In the genomic region with DNA sequence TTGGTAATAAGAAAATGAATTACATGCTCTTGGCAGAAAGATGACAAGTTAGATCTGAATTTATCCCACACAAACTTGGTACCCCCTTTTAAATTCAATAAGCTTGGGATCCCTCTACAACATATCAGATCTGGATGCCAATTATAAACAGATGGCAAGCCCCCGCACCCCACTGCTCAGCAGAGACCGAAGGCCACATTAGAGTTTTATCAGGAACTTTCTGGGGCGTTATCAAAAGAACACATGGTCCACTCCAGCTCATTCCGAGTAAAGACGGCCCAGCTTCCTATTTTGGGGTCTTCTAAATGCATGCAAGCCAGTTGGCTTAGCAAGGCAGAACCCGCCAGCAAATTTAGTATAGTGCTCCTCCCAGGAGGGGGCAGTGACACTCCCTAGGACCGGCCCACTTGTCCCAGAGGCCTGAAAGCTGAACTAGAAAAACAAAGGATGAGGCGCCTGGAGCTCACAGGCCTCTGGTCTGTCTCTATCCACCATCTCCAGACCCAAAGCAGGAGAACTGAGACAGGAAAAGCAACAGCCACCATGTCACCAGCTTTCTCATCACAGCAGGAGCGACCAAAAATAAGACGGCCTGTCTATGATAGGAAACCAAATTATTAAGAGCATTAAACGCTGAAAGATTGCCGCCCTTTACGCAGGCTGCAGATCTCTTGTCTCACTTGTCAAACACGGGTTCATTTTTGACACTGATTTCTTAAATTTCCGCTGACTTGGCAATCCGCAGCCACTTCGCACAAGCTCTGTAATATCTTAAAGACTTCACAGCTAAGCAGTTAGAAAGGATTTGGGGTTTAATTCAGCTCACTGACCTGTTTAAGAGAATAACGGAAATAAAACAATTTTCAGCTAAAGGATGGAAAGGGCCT, we compare ENCODE assay signal across 9 mouse cellular contexts.
DNase-seq lines count a peak whose midpoint lies in the region.
"Had no signal": no experiment of that assay in that cellular context is flagged by ENCODE, and none has a peak within 500 bp of the region (broad histone marks: within the 10 kb centered on the region; RNA-seq: fewer than 3 reads in every experiment).

No protein-coding gene starts in this region.

- DNase-seq in heart, postnatal 4 days: peak; percentile 25
- DNase-seq in heart, adult 9 months (ENCODE audit: low spot score in 2 of 2): no peak
- peak; percentile 27 for DNase-seq in right cerebral cortex, postnatal 4 days
- DNase-seq in right cerebral cortex, postnatal 25 days: no peak
- peak; percentile 26 to 39 for DNase-seq in layer of hippocampus, adult 8-10 months (ENCODE audit: low spot score in 2 of 2)
- DNase-seq in gastrocnemius, postnatal 36 days: no peak
- no peak for DNase-seq in urinary bladder, postnatal 10 days (ENCODE audit: low spot score)
- no peak for DNase-seq in left cerebral cortex, postnatal 36 days (ENCODE audit: low spot score in 2 of 2)
- DNase-seq: heart, adult 2 months had no signal

- intact Hi-C loops in gastrocnemius, postnatal 36 days (cut with DNase I): no loop called here
- intact Hi-C loops in left cerebral cortex, postnatal 36 days (cut with DNase I): no loop called here

Comparison
In these comparisons a context has a peak if more than half of its experiments do, and no peak if none do; other contexts are left out.
1. DNase-seq: peak in heart, postnatal 4 days (single experiment), right cerebral cortex, postnatal 4 days (single experiment) and layer of hippocampus, adult 8-10 months (2 of 2); none in heart, adult 9 months (0 of 2), right cerebral cortex, postnatal 25 days (single experiment), gastrocnemius, postnatal 36 days (0 of 2), urinary bladder, postnatal 10 days (single experiment) and left cerebral cortex, postnatal 36 days (0 of 2).